Mouse (Mus musculus): ENCODE results near the gene Fam216a. TPM values are rescaled to one million over a fixed set of nuclear protein-coding genes. Genes with fewer than 3 reads are reported as not detected.

Gene Fam216a
- polyA plus RNA-seq, 1 experiment from 2014 or later: 115 TPM

- no peak overlapping the region for H3K4me2 ChIP-seq (replicated peaks)
- H3K4me1 ChIP-seq: no peaks in the 10 kb centered on the region
- no peaks in the 10 kb centered on the region for H3K9me3 ChIP-seq
- ATAC-seq (ENCODE audit: low FRiP score, low read depth): peak; percentile 58; the same call in 1 of the 2 replicates
- WGBS: 53% methylated on average over 9 of the region's 11 CpGs
- H3K36me3 ChIP-seq: peaks cover 54% of the 10 kb centered on the region
- no peak overlapping the region for H3K4me3 ChIP-seq
- H3K27me3 ChIP-seq: no peaks in the 10 kb centered on the region
- no peak overlapping the region for H3K27ac ChIP-seq (replicated peaks)
- no peak overlapping the region for H3K9ac ChIP-seq (replicated peaks)
Observed at GRCm38 (mm10) chr5:122379374-122380155, 7.4 kb upstream of the Fam216a start.

- WGBS: 95% methylated on average over 12 of the region's 12 CpGs
- Histone ChIP-seq H3K36me3 (peaks cover 60% of the 10 kb centered on the region), H3K9ac (replicated peaks) (no peak overlapping the region), H3K4me3 (no peak overlapping the region), H3K27me3 (no peaks in the 10 kb centered on the region), H3K4me1 (peaks cover 8% of the 10 kb centered on the region), H3K27ac (replicated peaks) (no peak overlapping the region), H3K9me3 (no peaks in the 10 kb centered on the region), H3K4me2 (replicated peaks) (no peak overlapping the region)
- ATAC-seq (ENCODE audit: low FRiP score, low read depth): no peak
Observed at GRCm38 (mm10) chr5:122378171-122378570, 6.0 kb upstream of the Fam216a start.

GRCm38 (mm10) chr5:122377101-122377833 is 5.1 kb upstream of the Fam216a start:
- Histone ChIP-seq H3K9ac (replicated peaks) (no peak overlapping the region), H3K9me3 (no peaks in the 10 kb centered on the region), H3K4me1 (peaks cover 12% of the 10 kb centered on the region), H3K27me3 (no peaks in the 10 kb centered on the region), H3K4me3 (no peak overlapping the region), H3K36me3 (peaks cover 55% of the 10 kb centered on the region), H3K4me2 (replicated peaks) (no peak overlapping the region), H3K27ac (replicated peaks) (no peak overlapping the region)
- WGBS: 91% methylated on average over 4 of the region's 4 CpGs
- ATAC-seq (ENCODE audit: low FRiP score, low read depth): no peak

DNA sequence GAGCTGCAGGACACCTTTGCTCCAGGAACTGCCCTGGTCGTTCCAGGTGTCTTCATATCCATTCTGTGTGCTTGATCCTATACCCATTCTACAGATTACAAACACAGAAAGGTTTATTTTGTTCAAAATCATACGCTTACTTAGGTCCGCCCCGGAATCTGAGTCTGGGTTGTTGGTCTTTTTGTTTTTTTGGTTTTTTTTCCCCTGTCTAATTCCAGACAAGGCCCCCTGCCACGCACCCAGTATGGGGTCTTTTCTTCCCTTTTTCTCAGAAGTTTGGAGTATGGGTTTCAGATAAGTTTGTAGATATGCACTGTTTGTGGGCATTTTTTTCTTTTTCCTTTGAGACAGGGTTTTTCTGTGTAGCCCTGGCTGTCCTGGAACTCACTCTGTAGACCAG is 714 bp upstream of the Fam216a start:
- Histone ChIP-seq H3K36me3 (peaks cover 38% of the 10 kb centered on the region), H3K4me1 (peaks cover 21% of the 10 kb centered on the region), H3K4me2 (replicated peaks) (peak overlapping the region; percentile 73), H3K4me3 (peak overlapping the region; percentile 82), H3K9me3 (no peaks in the 10 kb centered on the region), H3K27me3 (no peaks in the 10 kb centered on the region), H3K9ac (replicated peaks) (peak overlapping the region; percentile 69), H3K27ac (replicated peaks) (peak overlapping the region; percentile 98)
- 4% methylated on average over 5 of the region's 5 CpGs for WGBS
- no peak for ATAC-seq (ENCODE audit: low FRiP score, low read depth)

- H3K4me3 ChIP-seq: peak within 1 kb of the TSS; percentile 82
- H3K4me1 ChIP-seq: peaks cover 21% of the 10 kb centered on the region
- peak within 1 kb of the TSS; percentile 73 for H3K4me2 ChIP-seq (replicated peaks)
- H3K36me3 ChIP-seq: peaks cover 46% of the 10 kb centered on the region
- H3K9me3 ChIP-seq: no peaks in the 10 kb centered on the region
- H3K9ac ChIP-seq (replicated peaks): peak within 1 kb of the TSS; percentile 85
- ATAC-seq (ENCODE audit: low FRiP score, low read depth): peak; percentile 84
- no peaks in the 10 kb centered on the region for H3K27me3 ChIP-seq
- WGBS: under 1% methylated on average over 30 of the region's 46 CpGs
- H3K27ac ChIP-seq (replicated peaks): peak within 1 kb of the TSS; percentile 98
Observed at GRCm38 (mm10) chr5:122371591-122372191, 473 bp downstream of the Fam216a start, which contains the start of gene Gpn3. Gene Gpn3, plus strand, starts transcription at chr5:122371876.

GRCm38 (mm10) chr5:122354492-122355067 is 17.6 kb downstream of the Fam216a start:
- WGBS: under 1% methylated on average over 55 of the region's 57 CpGs
- Histone ChIP-seq H3K9ac (replicated peaks) (peak overlapping the region; percentile 89), H3K36me3 (peaks cover 9% of the 10 kb centered on the region), H3K4me3 (peak overlapping the region; percentile 89), H3K27ac (replicated peaks) (peak overlapping the region; percentile 78), H3K4me1 (peaks cover 9% of the 10 kb centered on the region), H3K4me2 (replicated peaks) (peak overlapping the region; percentile 80), H3K27me3 (no peaks in the 10 kb centered on the region), H3K9me3 (no peaks in the 10 kb centered on the region)
- ATAC-seq (ENCODE audit: low FRiP score, low read depth): no peak

DNA sequence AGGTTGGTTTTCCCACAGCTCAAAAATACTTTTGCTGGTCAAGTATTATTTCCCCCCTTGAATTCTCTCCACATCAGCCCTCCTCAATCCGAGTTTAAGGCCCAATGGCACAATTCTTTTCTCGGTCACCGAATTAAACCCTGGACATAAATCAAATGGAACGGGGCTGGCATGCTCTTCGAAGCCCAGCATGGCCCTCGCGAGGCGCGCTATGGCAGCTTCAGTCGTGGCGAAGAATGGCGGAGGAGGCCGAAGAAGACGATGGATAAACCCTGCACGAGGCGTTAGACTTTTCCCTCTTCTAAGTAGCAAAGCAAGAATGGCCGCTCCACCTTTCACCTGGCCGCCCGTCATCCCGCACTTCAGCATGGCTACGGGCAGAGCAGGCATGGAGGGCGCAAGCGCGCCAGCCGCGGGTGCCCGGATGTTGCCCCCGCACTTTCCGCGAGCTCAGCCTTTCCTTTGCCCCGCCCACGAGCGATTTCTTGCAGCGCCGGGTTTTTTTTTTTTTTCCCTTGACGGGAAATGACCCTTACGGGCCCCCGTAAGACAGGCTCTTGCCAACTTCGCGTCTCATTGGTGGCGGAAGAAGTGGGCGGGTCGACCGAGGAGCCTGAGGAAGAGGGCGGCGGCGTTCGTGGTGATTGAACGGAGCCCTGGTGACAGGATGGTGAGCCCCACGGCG is 18.2 kb downstream of the Fam216a start, which contains the start of the genes Rad9b and Vps29:
Rad9b (minus strand) TSS at position 427 of the 685 bp plus-strand sequence.
Vps29 (plus strand) TSS at position 563 of the 685 bp plus-strand sequence.
- H3K36me3 ChIP-seq: peaks cover 5% of the 10 kb centered on the region
- no peaks in the 10 kb centered on the region for H3K27me3 ChIP-seq
- peak; percentile 96 for ATAC-seq (ENCODE audit: low FRiP score, low read depth)
- H3K9ac ChIP-seq (replicated peaks): peak within 1 kb of the TSS; percentile 89
- H3K4me1 ChIP-seq: peaks cover 9% of the 10 kb centered on the region
- no peaks in the 10 kb centered on the region for H3K9me3 ChIP-seq
- peak within 1 kb of the TSS; percentile 89 for H3K4me3 ChIP-seq
- H3K27ac ChIP-seq (replicated peaks): peak within 1 kb of the TSS; percentile 78
- peak within 1 kb of the TSS; percentile 80 for H3K4me2 ChIP-seq (replicated peaks)
- 3% methylated on average over 51 of the region's 51 CpGs for WGBS

DNA sequence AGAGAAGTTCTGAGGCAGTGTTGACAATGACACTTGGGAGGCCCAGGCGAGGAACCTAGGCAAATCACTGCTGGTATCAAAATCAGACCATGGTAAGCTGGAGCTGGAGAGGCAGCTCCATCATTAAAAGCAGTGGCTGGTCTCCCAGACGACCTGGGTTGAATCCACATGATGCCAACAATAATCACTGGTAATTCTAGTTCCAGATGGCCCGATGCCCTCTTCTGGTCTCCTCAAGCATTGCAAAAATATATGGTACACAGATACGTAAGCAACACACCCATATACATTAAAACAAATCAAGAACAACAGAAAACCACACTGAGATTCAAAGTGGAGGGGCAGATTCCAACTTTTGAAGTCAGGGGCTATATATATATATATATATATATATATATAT is 26.4 kb downstream of the Fam216a start:
- no peak for ATAC-seq (ENCODE audit: low FRiP score, low read depth)
- WGBS: 81% methylated on average over 4 of the region's 4 CpGs
- no peak overlapping the region for H3K9ac ChIP-seq (replicated peaks)

DNA sequence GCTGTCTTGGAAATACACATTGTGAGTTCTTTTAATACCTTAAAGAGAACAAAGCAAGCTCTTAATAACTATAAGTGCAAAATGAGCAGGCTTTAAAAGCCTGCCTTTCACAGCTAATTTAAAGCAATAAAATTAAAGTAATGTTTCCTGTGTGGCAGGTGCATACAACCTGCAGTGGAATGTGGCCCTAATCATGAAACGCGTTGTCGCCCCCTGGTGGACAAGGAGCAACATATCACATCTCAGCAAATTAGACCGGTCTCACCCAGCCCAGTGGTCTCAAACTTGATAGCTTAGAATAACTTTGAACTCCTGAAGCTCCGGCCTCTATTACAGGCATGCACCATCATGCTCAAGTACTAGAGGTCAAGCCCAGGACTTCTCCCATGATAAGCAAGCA is 27.9 kb downstream of the Fam216a start:
- Histone ChIP-seq H3K27me3 (no peaks in the 10 kb centered on the region), H3K4me2 (replicated peaks) (no peak overlapping the region), H3K9ac (replicated peaks) (no peak overlapping the region), H3K9me3 (no peaks in the 10 kb centered on the region), H3K36me3 (no peaks in the 10 kb centered on the region), H3K4me3 (no peak overlapping the region), H3K27ac (replicated peaks) (no peak overlapping the region), H3K4me1 (no peaks in the 10 kb centered on the region)
- WGBS: 13% methylated on average over 5 of the region's 5 CpGs
- ATAC-seq (ENCODE audit: low FRiP score, low read depth): no peak

More for the DNA sequence above, 26.4 kb downstream of the Fam216a start:
- Histone ChIP-seq H3K9me3 (no peaks in the 10 kb centered on the region), H3K4me3 (no peak overlapping the region), H3K27ac (replicated peaks) (no peak overlapping the region), H3K36me3 (no peaks in the 10 kb centered on the region), H3K27me3 (no peaks in the 10 kb centered on the region), H3K4me1 (no peaks in the 10 kb centered on the region), H3K4me2 (replicated peaks) (no peak overlapping the region)

DNA sequence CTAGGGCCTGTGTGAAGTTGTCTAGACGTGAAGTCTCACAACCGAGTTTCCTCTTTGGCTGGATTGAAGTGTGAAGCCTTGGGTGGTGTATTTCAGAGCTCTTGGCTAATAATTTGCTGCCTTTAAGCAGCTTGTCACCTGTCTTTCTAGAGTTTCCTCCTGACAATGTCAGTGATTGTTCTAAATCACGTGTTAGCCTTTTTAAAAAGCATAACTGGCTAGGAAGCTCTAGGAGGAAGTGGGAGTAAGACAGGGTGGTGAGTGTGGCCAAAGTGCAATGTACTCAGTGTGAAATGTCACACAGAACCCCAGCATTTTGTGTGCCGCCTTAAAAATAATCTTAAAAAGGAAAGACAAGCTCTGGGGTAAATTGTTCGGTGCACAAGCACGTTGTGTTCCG is 28.4 kb downstream of the Fam216a start:
- Histone ChIP-seq H3K9me3 (no peaks in the 10 kb centered on the region), H3K4me2 (replicated peaks) (no peak overlapping the region), H3K27ac (replicated peaks) (no peak overlapping the region), H3K9ac (replicated peaks) (no peak overlapping the region), H3K36me3 (no peaks in the 10 kb centered on the region), H3K4me3 (no peak overlapping the region), H3K27me3 (no peaks in the 10 kb centered on the region), H3K4me1 (no peaks in the 10 kb centered on the region)
- ATAC-seq (ENCODE audit: low FRiP score, low read depth): no peak
- 54% methylated on average over 7 of the region's 7 CpGs for WGBS

DNA sequence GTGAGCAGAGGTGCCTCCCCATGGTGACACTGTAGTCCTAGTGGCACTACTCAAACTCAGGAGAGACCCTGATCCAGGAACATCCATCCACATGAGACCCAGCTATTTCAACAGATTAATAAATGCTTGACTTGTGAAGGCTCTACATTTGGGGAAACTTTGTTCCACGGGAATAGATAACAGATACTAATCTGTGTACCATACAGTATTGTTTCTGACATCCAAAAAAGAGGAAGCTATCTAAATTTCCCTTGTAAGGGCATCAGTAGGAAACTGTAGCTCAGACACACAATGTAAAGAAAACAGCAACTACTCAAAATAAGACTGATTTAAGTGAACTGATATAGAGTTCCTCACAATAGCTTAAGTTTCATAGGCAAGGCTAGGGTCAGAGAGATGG is 29.3 kb downstream of the Fam216a start:
- no peak overlapping the region for H3K27ac ChIP-seq (replicated peaks)
- no peaks in the 10 kb centered on the region for H3K36me3 ChIP-seq
- H3K4me2 ChIP-seq (replicated peaks): no peak overlapping the region
- no peaks in the 10 kb centered on the region for H3K4me1 ChIP-seq
- WGBS: 81% methylated on average over 1 of the region's 1 CpGs
- ATAC-seq (ENCODE audit: low FRiP score, low read depth): no peak
- H3K4me3 ChIP-seq: no peak overlapping the region
- H3K9ac ChIP-seq (replicated peaks): 0 out of 2 replicates have a peak overlapping the region, but pooled peaks have one; percentile 8
- no peaks in the 10 kb centered on the region for H3K27me3 ChIP-seq
- no peaks in the 10 kb centered on the region for H3K9me3 ChIP-seq
